In genomic region chr5:100255276-100255675, GRCm38 (mm10) we compare ENCODE assay signal across 23 mouse cellular contexts.
DNase-seq lines count a peak whose midpoint lies in the region; ATAC-seq lines count a peak whose summit lies in the region.
"Had no signal": no experiment of that assay in that cellular context is flagged by ENCODE, and none has a peak within 500 bp of the region (broad histone marks: within the 10 kb centered on the region; RNA-seq: fewer than 3 reads in every experiment).

No protein-coding gene starts in this region.

- no peak for ATAC-seq in heart, embryonic 12.5 days (ENCODE audit: insufficient number of reproducible peaks, low FRiP score)
- no peak for ATAC-seq in megakaryocyte progenitor cell, adult 5-6 weeks (replicated peaks; ENCODE audit: poor library complexity)
- ATAC-seq: CD4-positive, CD25-positive, alpha-beta regulatory T cell, adult 4 months; forebrain, embryonic 14.5 days; forebrain, postnatal 0 days; intestine, postnatal 0 days had no signal

- no peak overlapping the region for H3K4me2 ChIP-seq in heart, embryonic 12.5 days
- H3K4me2 ChIP-seq: embryonic facial prominence, embryonic 12.5 days; embryonic facial prominence, embryonic 15.5 days; heart, embryonic 13.5 days; hindbrain, embryonic 12.5 days; hindbrain, embryonic 15.5 days had no signal

- H3K27me3 ChIP-seq in heart, embryonic 10.5 days (ENCODE audit: insufficient read depth, poor library complexity, severe bottlenecking): no peaks in the 10 kb centered on the region
- H3K27me3 ChIP-seq in heart, embryonic 12.5 days (replicated peaks): no peaks in the 10 kb centered on the region
- H3K27me3 ChIP-seq: embryonic facial prominence, embryonic 12.5 days; embryonic facial prominence, embryonic 15.5 days; heart, embryonic 13.5 days; hindbrain, embryonic 12.5 days; hindbrain, embryonic 15.5 days had no signal

- H3K9ac ChIP-seq in heart, embryonic 12.5 days: no peak overlapping the region
- H3K9ac ChIP-seq: embryonic facial prominence, embryonic 12.5 days; embryonic facial prominence, embryonic 15.5 days; forebrain, postnatal 0 days; heart, embryonic 13.5 days; hindbrain, embryonic 12.5 days; hindbrain, embryonic 15.5 days had no signal

- no peaks in the 10 kb centered on the region for H3K9me3 ChIP-seq in heart, embryonic 10.5 days
- no peaks in the 10 kb centered on the region for H3K9me3 ChIP-seq in heart, embryonic 12.5 days (replicated peaks)
- H3K9me3 ChIP-seq: embryonic facial prominence, embryonic 12.5 days; embryonic facial prominence, embryonic 15.5 days; heart, embryonic 13.5 days; hindbrain, embryonic 12.5 days; hindbrain, embryonic 15.5 days had no signal

- H3K4me1 ChIP-seq in heart, embryonic 10.5 days: peaks cover 22% of the 10 kb centered on the region
- peaks cover 32% of the 10 kb centered on the region for H3K4me1 ChIP-seq in heart, embryonic 12.5 days (replicated peaks)
- H3K4me1 ChIP-seq: hindbrain, embryonic 15.5 days had no signal

- peak overlapping the region; percentile 33; the same call in 1 of the 2 replicates for H3K27ac ChIP-seq in heart, embryonic 10.5 days
- H3K27ac ChIP-seq in heart, embryonic 12.5 days (ENCODE audit: poor library complexity, severe bottlenecking): no peak overlapping the region
- H3K27ac ChIP-seq: embryonic facial prominence, embryonic 12.5 days; embryonic facial prominence, embryonic 15.5 days; gastrocnemius, adult 2 months; heart, embryonic 13.5 days; hindbrain, embryonic 12.5 days; hindbrain, embryonic 15.5 days had no signal

- no peak for DNase-seq in heart, embryonic 10.5 days (ENCODE audit: low spot score)
- DNase-seq in adrenal gland, adult 8-10 months: peak; percentile 34
- peak; percentile 20 for DNase-seq in adrenal gland, postnatal 25 days
- DNase-seq in B cell, adult 2 months: no peak
- DNase-seq in kidney, adult 18-20 months: no peak
- DNase-seq: cerebellum, adult 18-20 months; cerebellum, adult 9-10 months; cerebellum, postnatal 14 days; forebrain, postnatal 0 days; gastrocnemius, adult 2 months; gastrocnemius, postnatal 14 days; heart, postnatal 14 days; heart, postnatal 4 days had no signal

- WGBS in heart, embryonic 10.5 days: 90% methylated on average over 9 of the region's 9 CpGs
- WGBS in heart, embryonic 12.5 days: 84% methylated on average over 9 of the region's 9 CpGs

- no peaks in the 10 kb centered on the region for H3K36me3 ChIP-seq in heart, embryonic 10.5 days
- no peaks in the 10 kb centered on the region for H3K36me3 ChIP-seq in heart, embryonic 12.5 days
- H3K36me3 ChIP-seq: embryonic facial prominence, embryonic 12.5 days; embryonic facial prominence, embryonic 15.5 days; heart, embryonic 13.5 days; hindbrain, embryonic 12.5 days; hindbrain, embryonic 15.5 days had no signal

- no peak overlapping the region for H3K4me3 ChIP-seq in heart, embryonic 10.5 days
- H3K4me3 ChIP-seq in heart, embryonic 12.5 days: no peak overlapping the region
- H3K4me3 ChIP-seq: embryonic facial prominence, embryonic 12.5 days; embryonic facial prominence, embryonic 15.5 days; gastrocnemius, adult 2 months; heart, embryonic 13.5 days; hindbrain, embryonic 12.5 days; hindbrain, embryonic 15.5 days had no signal

Comparison
In these comparisons a context has a peak if more than half of its experiments do, and no peak if none do; other contexts are left out.
1. DNase-seq: peak in adrenal gland, adult 8-10 months (single experiment) and adrenal gland, postnatal 25 days (single experiment); none in heart, embryonic 10.5 days (single experiment), B cell, adult 2 months (0 of 2) and kidney, adult 18-20 months (single experiment).